In genomic region chr10:117709326-117709830, GRCm38 (mm10) we compare ENCODE assay signal across 8 mouse cellular contexts. TPM values are rescaled to one million over a fixed set of nuclear protein-coding genes. Genes with fewer than 3 reads are reported as not detected.
A peak's percentile ranks its signal among the peaks of the same experiment; 100 is the strongest.
DNase-seq lines count a peak whose midpoint lies in the region; ATAC-seq and TF ChIP-seq lines count a peak whose summit lies in the region.

No protein-coding gene starts in this region.

- no peak for TF ChIP-seq CTCF in heart, adult 2 months (IDR thresholded peaks at IDR 0.05)
- TF ChIP-seq CTCF in MEL (IDR thresholded peaks at IDR 0.05 in 2 of 3, conservative IDR thresholded peaks at IDR 0.05 in 1 of 3; ENCODE audit: control insufficient read depth in 1 of 3, insufficient read depth in 1 of 3, low read depth in 2 of 3, low read length in 3 of 3, poor library complexity in 1 of 3, severe bottlenecking in 1 of 3): no peak
- no peak for TF ChIP-seq CTCF in heart, postnatal 0 days (IDR thresholded peaks at IDR 0.05; ENCODE audit: low read depth)

- H3K36me3 ChIP-seq in heart, adult 2 months (ENCODE audit: control insufficient read depth, insufficient read depth, low read length): peaks cover 19% of the 10 kb centered on the region
- H3K36me3 ChIP-seq in MEL (ENCODE audit: control insufficient read depth in 1 of 2, insufficient read depth in 2 of 2, low read length in 2 of 2) (peaks cover 11 to 14% of the 10 kb centered on the region in 2 experiments), macrophage (ENCODE audit: inconsistent target) (peaks cover 21% of the 10 kb centered on the region)
- peaks cover 24% of the 10 kb centered on the region for H3K36me3 ChIP-seq in heart, postnatal 0 days (replicated peaks; ENCODE audit: control insufficient read depth, insufficient read depth, low read length)

- H3K9me3 ChIP-seq in MEL (replicated peaks; ENCODE audit: insufficient read depth, low read length): no peaks in the 10 kb centered on the region
- H3K9me3 ChIP-seq in heart, postnatal 0 days (replicated peaks; ENCODE audit: control insufficient read depth, low read length): no peaks in the 10 kb centered on the region

- TF ChIP-seq EP300 in heart, adult 2 months (IDR thresholded peaks at IDR 0.05; ENCODE audit: insufficient read depth, low read depth, low read length): no peak
- TF ChIP-seq EP300 in MEL (IDR thresholded peaks at IDR 0.05; ENCODE audit: low read depth in 1 of 2, low read length in 2 of 2): no peak
- no peak for TF ChIP-seq EP300 in heart, postnatal 0 days (IDR thresholded peaks at IDR 0.05; ENCODE audit: low read depth)

- peak overlapping the region; percentile 80 for H3K4me2 ChIP-seq in heart, postnatal 0 days (ENCODE audit: low read depth, low read length)

- no peak for ATAC-seq in heart, postnatal 0 days (ENCODE audit: insufficient read depth, low read depth)

- TF ChIP-seq RAD21 in MEL (IDR thresholded peaks at IDR 0.05; ENCODE audit: low read depth, low read length): no peak

- peak overlapping the region; percentile 86 for H3K9ac ChIP-seq in heart, adult 2 months (ENCODE audit: low read depth, low read length)
- peak overlapping the region; percentile 99 for H3K9ac ChIP-seq in MEL (ENCODE audit: control insufficient read depth, low read depth, low read length, poor library complexity, severe bottlenecking)
- peak overlapping the region; percentile 90 for H3K9ac ChIP-seq in heart, postnatal 0 days (replicated peaks; ENCODE audit: low read depth, low read length)

- H3K79me2 ChIP-seq in heart, adult 2 months (replicated peaks; ENCODE audit: control insufficient read depth, insufficient read depth, low read length): peaks cover 3% of the 10 kb centered on the region; the same call in 1 of the 2 replicates
- H3K79me2 ChIP-seq in MEL (ENCODE audit: control insufficient read depth, insufficient read depth, low read length, poor library complexity) (peaks cover 39% of the 10 kb centered on the region), macrophage (ENCODE audit: inconsistent target) (peaks cover 56% of the 10 kb centered on the region)

- intact Hi-C loops in heart, adult 2 months (cut with DNase I): no loop called here
- intact Hi-C loops in heart, postnatal 36 days (cut with DNase I): no loop called here

- H3K4me3 ChIP-seq in heart, adult 2 months: peak overlapping the region; percentile 97
- H3K4me3 ChIP-seq in MEL (ENCODE audit: control insufficient read depth in 1 of 2, insufficient read depth in 1 of 2, low read depth in 2 of 2, low read length in 2 of 2): peak overlapping the region; percentile 85 to 94
- H3K4me3 ChIP-seq in heart, postnatal 0 days (ENCODE audit: low read depth, low read length): peak overlapping the region; percentile 81
- peak overlapping the region; percentile 88 for H3K4me3 ChIP-seq in macrophage (ENCODE audit: inconsistent target)

- peak overlapping the region; percentile 100 for H3K27ac ChIP-seq in heart, adult 2 months
- peak overlapping the region; percentile 69 for H3K27ac ChIP-seq in MEL (ENCODE audit: control insufficient read depth, low read depth, low read length)
- H3K27ac ChIP-seq in heart, postnatal 0 days (ENCODE audit: low read depth): peak overlapping the region; percentile 93
- H3K27ac ChIP-seq in macrophage: peak overlapping the region; percentile 81

- H3K4me1 ChIP-seq in heart, adult 2 months (ENCODE audit: control insufficient read depth, insufficient read depth, low read length): peaks cover 8% of the 10 kb centered on the region
- H3K4me1 ChIP-seq in MEL (ENCODE audit: control insufficient read depth in 1 of 2, insufficient read depth in 2 of 2, low read length in 2 of 2): peaks cover 0 to 8% of the 10 kb centered on the region in 2 experiments; a peak in 2 of 4 replicates
- H3K4me1 ChIP-seq in heart, postnatal 0 days (ENCODE audit: control insufficient read depth, insufficient read depth): peaks cover 21% of the 10 kb centered on the region

- DNase-seq in heart, adult 2 months: no peak
- DNase-seq in heart, postnatal 36 days: no peak
- peak; percentile 62 for DNase-seq in MEL (ENCODE audit: low read depth, low spot score)
- DNase-seq in heart, postnatal 0 days (ENCODE audit: low spot score): no peak
- no peak for DNase-seq in gastrocnemius, adult 8-10 months (ENCODE audit: low spot score in 2 of 2)
- no peak for DNase-seq in cerebellum, postnatal 36 days
- DNase-seq in spleen, postnatal 36 days (ENCODE audit: low spot score in 2 of 2): no peak

- H3K27me3 ChIP-seq in heart, adult 2 months (ENCODE audit: control insufficient read depth, insufficient read depth, low read length): no peaks in the 10 kb centered on the region
- H3K27me3 ChIP-seq in MEL (ENCODE audit: control insufficient read depth in 1 of 2, insufficient read depth in 2 of 2, low read length in 2 of 2): no peaks in the 10 kb centered on the region
- H3K27me3 ChIP-seq in heart, postnatal 0 days (ENCODE audit: control insufficient read depth, insufficient read depth, low read length): no peaks in the 10 kb centered on the region

- 12% methylated on average over 12 of the region's 12 CpGs for WGBS in heart, adult 2 months
- 23% methylated on average over 12 of the region's 12 CpGs for WGBS in heart, postnatal 0 days
- WGBS in macrophage (ENCODE audit: missing documents): 12% methylated on average over 12 of the region's 12 CpGs

- no peak for TF ChIP-seq POLR2A in heart, adult 2 months (IDR thresholded peaks at IDR 0.05; ENCODE audit: insufficient read depth, low read depth, low read length)
- TF ChIP-seq POLR2A in MEL (IDR thresholded peaks at IDR 0.05; ENCODE audit: control insufficient read depth in 1 of 2, insufficient read depth in 1 of 2, low read depth in 1 of 2, low read length in 2 of 2, poor library complexity in 1 of 2): no peak

TF ChIP-seq in MEL, 35 proteins besides CTCF, POLR2A, EP300 and RAD21:
- TF ChIP-seq GATA1 (IDR thresholded peaks at IDR 0.05; ENCODE audit: low read depth, low read length) (no peak), MYB (IDR thresholded peaks at IDR 0.05; ENCODE audit: low read depth, low read length) (no peak), POLR2AphosphoS5 (IDR thresholded peaks at IDR 0.05; ENCODE audit: borderline replicate concordance, low read depth, low read length) (no peak), ETS1 (IDR thresholded peaks at IDR 0.05; ENCODE audit: low read depth, low read length) (no peak), CHD1 (IDR thresholded peaks at IDR 0.05; ENCODE audit: low read depth, low read length) (no peak; the same call in 1 of the 2 replicates), RCOR1 (IDR thresholded peaks at IDR 0.05; ENCODE audit: low read depth, low read length) (no peak), ZMIZ1 (IDR thresholded peaks at IDR 0.05; ENCODE audit: low read depth, low read length) (no peak), POLR2AphosphoS2 (IDR thresholded peaks at IDR 0.05; ENCODE audit: low read length) (no peak), CHD2 (IDR thresholded peaks at IDR 0.05; ENCODE audit: low read length) (no peak), TAL1 (IDR thresholded peaks at IDR 0.05; ENCODE audit: low read length) (no peak), KAT2A (conservative IDR thresholded peaks at IDR 0.05; ENCODE audit: low read depth, low read length) (no peak), E2F4 (IDR thresholded peaks at IDR 0.05; ENCODE audit: borderline replicate concordance, low read depth, low read length) (no peak), MAZ (IDR thresholded peaks at IDR 0.05; ENCODE audit: low read depth, low read length) (no peak), MXI1 (IDR thresholded peaks at IDR 0.05; ENCODE audit: low read depth, low read length) (no peak), JUND (IDR thresholded peaks at IDR 0.05; ENCODE audit: low read depth, low read length) (no peak), ELF1 (IDR thresholded peaks at IDR 0.05; ENCODE audit: low read depth, low read length) (no peak)

RNA-seq across cellular contexts. Expression of gene Mdm2, which starts 1.2 kb away (rescaled TPM):
- 10 to 100 TPM; 50.1 to 51.8 TPM for total RNA-seq in heart, adult 2 months (2021)
- polyA plus RNA-seq in heart, adult 2 months (2012; rRNA removed): 24.5 and 36.2 TPM in 2 replicates
- 10 to 100 TPM; 46.9 to 48.2 TPM for total RNA-seq in heart, postnatal 36 days (2021)
- 35.2 and 35.3 TPM in 2 replicates for total RNA-seq in MEL (2012; rRNA removed)
- 100 to 1,000 TPM in 1 of 2 experiments, 10 to 100 TPM in 1; 42.2 to 601 TPM for polyA plus RNA-seq in MEL (2012; ENCODE audit: insufficient read depth in 1 of 2, insufficient read length in 2 of 2, low read depth in 1 of 2, low replicate concordance in 2 of 2, missing spikeins in 1 of 2)
- 47.3 and 93.0 TPM in 2 replicates for total RNA-seq in heart, postnatal 0 days (2014; rRNA removed; ENCODE audit: low replicate concordance)
- polyA plus RNA-seq in heart, postnatal 0 days (2015; fragmentation: Nextera tagmentation; extraction: Ambion mirVana): 27.1 and 31.3 TPM in 2 replicates
- 1,000 to 10,000 TPM in 12 of 26 experiments, 100 to 1,000 TPM in 14; 488 to 3,376 (median 837) TPM for total RNA-seq in macrophage (2018; cell fraction: chromatin; rRNA removed)
- 100 to 1,000 TPM in 16 of 26 experiments, 10 to 100 TPM in 10; 72.5 to 455 (median 128) TPM for total RNA-seq in macrophage (2018; cell fraction: cytosol; rRNA removed)
- total RNA-seq in macrophage (2018; cell fraction: nucleus; rRNA removed): 1,000 to 10,000 TPM in 7 of 26 experiments, 100 to 1,000 TPM in 19; 303 to 1,681 (median 684) TPM
- polyA plus RNA-seq in macrophage (2018): 68.8 to 97.8 TPM (median 84.1 TPM) in 3 replicates
- 10 to 100 TPM; 44.3 to 55.1 (median 51.2) TPM for total RNA-seq in gastrocnemius, adult 8-10 months (2022)

RNA-seq across cellular contexts. Expression of gene Slc35e3, which starts 36.8 kb away (rescaled TPM):
- total RNA-seq in heart, adult 2 months (2021): 1 to 10 TPM; 7.4 to 8.0 TPM
- 5.7 and 9.2 TPM in 2 replicates for polyA plus RNA-seq in heart, adult 2 months (2012; rRNA removed)
- total RNA-seq in heart, postnatal 36 days (2021): 1 to 10 TPM; 6.4 to 8.8 TPM
- 3.0 and 3.7 TPM in 2 replicates for total RNA-seq in MEL (2012; rRNA removed)
- polyA plus RNA-seq in MEL (2012; ENCODE audit: insufficient read depth in 1 of 2, insufficient read length in 2 of 2, low read depth in 1 of 2, low replicate concordance in 2 of 2, missing spikeins in 1 of 2) (1 to 10 TPM in 1 of 2 experiments, not detected in 1; 7.4 TPM), macrophage (2018) (6.8 to 12.7 TPM (median 9.9 TPM) in 3 replicates)
- total RNA-seq in heart, postnatal 0 days (2014; rRNA removed; ENCODE audit: low replicate concordance): 5.1 and 6.8 TPM in 2 replicates
- polyA plus RNA-seq in heart, postnatal 0 days (2015; fragmentation: Nextera tagmentation; extraction: Ambion mirVana): 4.1 and 4.2 TPM in 2 replicates
- total RNA-seq in macrophage (2018; cell fraction: chromatin; rRNA removed): 10 to 100 TPM in 9 of 26 experiments, 1 to 10 TPM in 17; 5.3 to 16.2 (median 8.5) TPM
- 10 to 100 TPM in 7 of 26 experiments, 1 to 10 TPM in 19; 6.6 to 12.5 (median 8.7) TPM for total RNA-seq in macrophage (2018; cell fraction: cytosol; rRNA removed)
- 10 to 100 TPM in 25 of 26 experiments, 1 to 10 TPM in 1; 9.2 to 24.5 (median 13.9) TPM for total RNA-seq in macrophage (2018; cell fraction: nucleus; rRNA removed)
- total RNA-seq in gastrocnemius, adult 8-10 months (2022): 1 to 10 TPM; 4.1 to 4.7 (median 4.4) TPM
